Mouse (Mus musculus) gastrocnemius, postnatal 25 days (tissue): ENCODE results near the gene Ccdc88c. TPM values are rescaled to one million over a fixed set of nuclear protein-coding genes. Genes with fewer than 3 reads are reported as not detected.
A peak's percentile ranks its signal among the peaks of the same experiment; 100 is the strongest.
"Not testable (repeated sequence)": the region's sequence is repeated elsewhere in the genome, so short reads cannot be mapped to it uniquely, and the experiment has no call there.

Source experiments
- DNase-seq: peaks from one replicate; pipeline ENCODE4 v3.0.0; 2022
- total RNA-seq, 2 experiments: library from RNA; stranded (reverse); gene quantifications; 1 replicate in 1 of 2; 2 replicates in 1 of 2; pipeline ENCODE4 v1.2.3; 2021

The Ccdc88c gene
- total RNA-seq, 2 experiments from 2014 or later = 25.1 to 32.3 TPM

GRCm38 (mm10) chr12:101017971-101018371 lies 10.9 kb downstream of the Ccdc88c start:
- DNase-seq = peak; percentile 53

- DNase-seq = no peak
These were observed 12.4 kb downstream of the Ccdc88c start for GRCm38 (mm10) chr12:101016412-101016928.

GRCm38 (mm10) chr12:101015926-101016325 lies 12.9 kb downstream of the Ccdc88c start:
- peak; percentile 36 for DNase-seq

GRCm38 (mm10) chr12:101015165-101015560 lies 13.7 kb downstream of the Ccdc88c start:
- no peak for DNase-seq

GRCm38 (mm10) chr12:101014549-101015164 lies 14.2 kb downstream of the Ccdc88c start:
- DNase-seq = no peak

- not testable (repeated sequence) for DNase-seq
These were observed 15.2 kb downstream of the Ccdc88c start for GRCm38 (mm10) chr12:101013668-101014067.

- no peak for DNase-seq
These were observed 15.7 kb downstream of the Ccdc88c start for GRCm38 (mm10) chr12:101013078-101013665.

- DNase-seq = no peak
These were observed 16.4 kb downstream of the Ccdc88c start for GRCm38 (mm10) chr12:101012197-101013077.

- no peak for DNase-seq
These were observed 17.8 kb downstream of the Ccdc88c start for GRCm38 (mm10) chr12:101011017-101011416.

GRCm38 (mm10) chr12:101010148-101010920 lies 18.5 kb downstream of the Ccdc88c start:
- DNase-seq = peak; percentile 83

GRCm38 (mm10) chr12:101009225-101009624 lies 19.6 kb downstream of the Ccdc88c start:
- no peak for DNase-seq

GRCm38 (mm10) chr12:101008648-101009047 lies 20.2 kb downstream of the Ccdc88c start:
- no peak for DNase-seq

GRCm38 (mm10) chr12:101007968-101008481 lies 20.8 kb downstream of the Ccdc88c start:
- DNase-seq = peak; percentile 87

GRCm38 (mm10) chr12:101007427-101007826 lies 21.4 kb downstream of the Ccdc88c start:
- DNase-seq = no peak

- DNase-seq = peak; percentile 59
These were observed 23.0 kb downstream of the Ccdc88c start for GRCm38 (mm10) chr12:101005665-101006420.

- DNase-seq = no peak
These were observed 23.9 kb downstream of the Ccdc88c start for GRCm38 (mm10) chr12:101004982-101005381.

- DNase-seq = no peak
These were observed 25.9 kb downstream of the Ccdc88c start for GRCm38 (mm10) chr12:101002801-101003513.

- no peak for DNase-seq
These were observed 29.5 kb downstream of the Ccdc88c start for GRCm38 (mm10) chr12:100999061-100999954.

- DNase-seq = no peak
These were observed 30.3 kb downstream of the Ccdc88c start for GRCm38 (mm10) chr12:100998564-100998962.
